Mouse (Mus musculus) hindbrain, embryonic 13.5 days (tissue): ENCODE measurements at regions not wholly inside any gene's neighbourhood (a gene's known extent, or its start where the extent isn't known, plus 50 kb on each side); places are given as distances from the start of the nearest gene placed in this dataset.

Experiments used
- ATAC-seq: fragments of 200-750 bp; cut with Nextera tagmentation; 2 replicates; pipeline ENCODE4 v1.8.0; 2017; ENCODE audit warnings: moderate TSS enrichment; ENCODE audit not compliant: low FRiP score
- H3K27ac ChIP-seq: fragments of 300-500 bp; sonication (generic); 2 replicates; pipeline ENCODE4 v1.5.1; 2015; ENCODE audit warnings: inconsistent platforms, mild to moderate bottlenecking, moderate library complexity
- H3K27me3 ChIP-seq: fragments of 300-500 bp; sonication (generic); 2 replicates; pipeline ENCODE4 v1.6.1; 2015; ENCODE audit warnings: mild to moderate bottlenecking, inconsistent platforms
- H3K36me3 ChIP-seq: fragments of 300-500 bp; sonication (generic); 2 replicates; pipeline ENCODE4 v1.6.1; 2015; ENCODE audit warnings: mild to moderate bottlenecking, inconsistent platforms
- H3K4me1 ChIP-seq: fragments of 300-500 bp; sonication (generic); replicated peaks from 2 replicates; pipeline ENCODE4 v1.6.1; 2015; ENCODE audit warnings: inconsistent platforms
- H3K4me2 ChIP-seq: fragments of 300-500 bp; sonication (generic); 2 replicates; pipeline ENCODE4 v1.6.1; 2015; ENCODE audit warnings: inconsistent platforms, mild to moderate bottlenecking, moderate library complexity
- H3K4me3 ChIP-seq: fragments of 300-500 bp; sonication (generic); 2 replicates; pipeline ENCODE4 v1.5.1; 2015; ENCODE audit warnings: mild to moderate bottlenecking, inconsistent platforms
- H3K9ac ChIP-seq: fragments of 300-500 bp; sonication (generic); 2 replicates; pipeline ENCODE4 v1.6.1; 2015; ENCODE audit warnings: mild to moderate bottlenecking, inconsistent platforms
- H3K9me3 ChIP-seq: fragments of 300-500 bp; sonication (generic); 2 replicates; pipeline ENCODE4 v1.6.1; 2016; ENCODE audit warnings: inconsistent platforms
- WGBS: fragments of 180-500 bp; shearing (Covaris S2); methylation state at CpG from one replicate; pipeline ENCODE4 v1.1.7; 2015; 5-methylcytosine and 5-hydroxymethylcytosine counted together

DNA sequence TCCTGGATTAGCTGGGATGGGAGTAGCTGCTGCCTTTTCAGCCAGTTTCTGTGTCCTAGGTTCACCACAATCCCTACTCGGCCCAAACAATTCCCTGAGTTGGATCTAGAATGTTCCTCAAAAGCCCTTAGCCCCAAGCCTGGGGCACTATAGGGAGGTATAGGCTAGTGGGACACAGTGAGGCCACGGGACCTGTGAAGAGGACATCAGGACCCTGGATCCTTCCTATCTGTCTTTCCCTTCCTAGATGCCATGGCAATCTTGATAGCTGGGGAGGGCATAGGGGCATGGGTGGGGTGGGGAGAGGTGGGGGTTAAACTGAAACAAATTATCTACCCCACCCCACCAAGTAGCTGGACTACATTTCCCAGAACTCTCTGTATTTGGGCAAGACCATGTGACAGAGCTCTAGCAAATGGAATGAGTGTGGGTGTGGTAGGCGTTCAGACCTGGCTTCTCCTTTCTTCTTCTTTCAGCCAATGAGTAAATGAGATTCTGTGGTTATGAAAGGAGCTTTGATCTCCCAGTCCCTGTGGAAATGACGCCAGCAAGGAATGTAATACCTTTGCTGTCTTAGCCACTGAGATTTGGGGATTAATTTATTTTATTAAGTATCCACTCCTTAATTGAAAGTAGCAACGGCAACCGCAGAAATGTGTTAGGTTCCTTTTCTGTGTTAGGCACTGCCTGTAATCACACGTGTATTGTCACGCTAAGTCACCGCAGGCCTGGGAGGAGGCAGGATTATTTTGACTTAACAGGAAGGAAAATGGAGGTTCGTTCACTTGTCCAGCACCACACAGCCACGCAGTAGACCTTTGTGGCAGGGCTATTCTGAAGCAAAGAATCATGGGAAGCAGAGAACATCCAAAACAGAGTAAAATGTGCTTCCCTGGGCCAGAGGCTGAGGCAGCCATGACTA, 246.6 kb downstream of the Cbln1 start:
- no peak overlapping the region for H3K9ac ChIP-seq
- H3K9me3 ChIP-seq, result no peaks in the 10 kb centered on the region
- ATAC-seq, result peak; percentile 66
- no peak overlapping the region for H3K4me2 ChIP-seq
- peaks cover 22% of the 10 kb centered on the region for H3K27me3 ChIP-seq
- H3K36me3 ChIP-seq, result no peaks in the 10 kb centered on the region
- H3K27ac ChIP-seq, result peak overlapping the region; percentile 48
- H3K4me1 ChIP-seq, result peaks cover 14% of the 10 kb centered on the region
- no peak overlapping the region for H3K4me3 ChIP-seq
- WGBS, result 68% methylated on average over 11 of the region's 11 CpGs

DNA sequence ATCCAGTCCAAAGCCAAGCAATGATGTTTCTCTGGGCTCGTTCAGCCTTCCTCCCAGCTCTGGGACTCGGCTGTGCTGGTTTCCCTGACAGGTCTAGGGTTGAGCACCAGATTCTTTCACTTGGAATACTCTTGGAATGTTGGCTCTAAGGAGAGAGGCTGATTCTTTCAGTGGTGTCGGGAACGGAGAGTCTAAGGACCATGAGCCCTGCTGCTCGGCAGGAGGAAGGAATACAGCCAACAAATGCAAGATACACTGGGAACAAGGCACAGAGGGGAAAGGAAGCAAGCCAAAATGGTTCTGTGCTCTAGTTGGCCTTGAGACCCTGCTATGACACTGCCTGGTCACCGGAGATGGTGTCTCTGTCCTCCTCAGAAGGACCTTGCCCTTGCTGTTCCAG, 251.8 kb downstream of the Cbln1 start:
- Histone ChIP-seq H3K9ac (no peak overlapping the region), H3K27me3 (peaks cover 24% of the 10 kb centered on the region), H3K27ac (no peak overlapping the region), H3K36me3 (no peaks in the 10 kb centered on the region), H3K9me3 (no peaks in the 10 kb centered on the region), H3K4me1 (peaks cover 23% of the 10 kb centered on the region), H3K4me2 (no peak overlapping the region), H3K4me3 (no peak overlapping the region)
- ATAC-seq, result no peak
- WGBS, result 85% methylated on average over 6 of the region's 6 CpGs

DNA sequence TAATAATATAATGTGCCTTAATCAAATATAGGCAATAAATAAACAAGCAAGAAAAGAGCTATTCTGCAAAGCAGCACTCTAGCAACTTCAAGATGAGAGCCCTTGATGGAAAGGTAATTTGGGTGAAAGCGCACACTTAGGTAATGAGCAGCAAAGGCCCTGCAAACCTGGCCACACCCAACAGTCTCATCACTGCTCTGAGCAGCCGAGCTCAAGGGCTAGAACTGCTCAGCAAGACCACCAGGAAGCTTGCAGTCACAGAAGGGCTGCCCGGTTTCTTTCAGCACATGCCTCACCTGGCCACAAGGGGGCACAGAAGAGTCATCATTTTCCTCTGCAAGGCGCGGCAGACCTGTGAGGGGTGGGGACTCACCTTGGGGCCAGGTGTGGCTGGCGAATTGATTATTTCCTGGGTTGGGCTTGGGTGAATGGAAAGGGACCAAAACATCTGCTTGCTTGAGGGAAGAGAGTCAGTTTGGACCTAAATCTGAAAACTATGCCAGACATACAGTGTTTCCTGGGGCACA, 253.4 kb downstream of the Cbln1 start:
- ATAC-seq, result no peak

DNA sequence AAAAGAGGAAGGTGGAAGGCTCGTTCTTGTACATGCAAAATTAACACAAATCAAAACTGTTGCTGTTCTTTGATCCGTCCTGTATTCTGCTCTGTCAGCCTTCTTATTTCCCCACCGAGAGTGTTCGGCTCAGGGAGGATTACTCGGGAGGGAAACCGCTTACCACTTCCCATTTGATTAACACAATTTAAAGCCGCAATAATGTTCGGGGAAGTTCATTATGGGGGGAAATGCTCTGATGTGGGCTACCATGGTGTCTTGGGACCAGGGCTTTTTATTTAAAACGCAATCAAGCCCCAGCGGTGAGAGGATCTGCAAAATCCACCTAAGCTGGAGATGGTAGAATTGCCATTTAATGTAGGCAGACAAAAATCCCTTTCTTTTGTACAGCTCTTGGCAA, 257.4 kb downstream of the Cbln1 start:
- WGBS, result 63% methylated on average over 10 of the region's 10 CpGs
- Histone ChIP-seq H3K27ac (0 out of 2 replicates have a peak overlapping the region, but pooled peaks have one; percentile 30), H3K4me3 (no peak overlapping the region), H3K4me1 (peaks cover 33% of the 10 kb centered on the region), H3K27me3 (peaks cover 20% of the 10 kb centered on the region; the same call in 1 of the 2 replicates), H3K9ac (no peak overlapping the region), H3K4me2 (no peak overlapping the region), H3K9me3 (no peaks in the 10 kb centered on the region), H3K36me3 (no peaks in the 10 kb centered on the region)
- no peak for ATAC-seq

More for the DNA sequence above, 253.4 kb downstream of the Cbln1 start:
- Histone ChIP-seq H3K27ac (no peak overlapping the region), H3K4me2 (no peak overlapping the region), H3K4me3 (no peak overlapping the region), H3K4me1 (peaks cover 33% of the 10 kb centered on the region), H3K9me3 (no peaks in the 10 kb centered on the region), H3K9ac (no peak overlapping the region), H3K36me3 (no peaks in the 10 kb centered on the region), H3K27me3 (peaks cover 27% of the 10 kb centered on the region)
- WGBS, result 14% methylated on average over 6 of the region's 6 CpGs

DNA sequence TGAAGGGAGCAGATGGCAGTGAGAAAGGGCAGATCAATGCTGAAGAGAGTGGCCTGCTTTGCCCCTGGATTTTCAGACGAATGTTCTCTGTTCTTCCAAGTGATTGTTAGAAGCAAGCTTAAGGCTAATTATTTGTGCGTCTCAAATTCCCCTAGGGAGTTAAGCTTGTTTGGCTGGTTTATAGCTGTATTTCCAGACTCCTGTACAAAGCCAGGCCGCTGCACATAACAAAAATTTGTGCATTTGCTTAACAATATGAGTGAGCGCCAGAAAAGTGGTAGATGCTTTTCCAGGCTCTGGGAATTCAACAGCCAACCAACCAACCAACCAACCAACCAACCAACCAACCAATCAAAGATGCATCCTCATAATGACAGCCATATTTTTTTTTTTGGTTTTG, 261.9 kb downstream of the Cbln1 start:
- 57% methylated on average over 4 of the region's 4 CpGs for WGBS
- H3K27ac ChIP-seq, result no peak overlapping the region
- no peak overlapping the region for H3K4me3 ChIP-seq
- H3K9me3 ChIP-seq, result no peaks in the 10 kb centered on the region
- no peak overlapping the region for H3K4me2 ChIP-seq
- ATAC-seq, result no peak
- H3K36me3 ChIP-seq, result no peaks in the 10 kb centered on the region
- peaks cover 19% of the 10 kb centered on the region for H3K4me1 ChIP-seq
- no peak overlapping the region for H3K9ac ChIP-seq
- peaks cover 6% of the 10 kb centered on the region; the same call in 1 of the 2 replicates for H3K27me3 ChIP-seq

DNA sequence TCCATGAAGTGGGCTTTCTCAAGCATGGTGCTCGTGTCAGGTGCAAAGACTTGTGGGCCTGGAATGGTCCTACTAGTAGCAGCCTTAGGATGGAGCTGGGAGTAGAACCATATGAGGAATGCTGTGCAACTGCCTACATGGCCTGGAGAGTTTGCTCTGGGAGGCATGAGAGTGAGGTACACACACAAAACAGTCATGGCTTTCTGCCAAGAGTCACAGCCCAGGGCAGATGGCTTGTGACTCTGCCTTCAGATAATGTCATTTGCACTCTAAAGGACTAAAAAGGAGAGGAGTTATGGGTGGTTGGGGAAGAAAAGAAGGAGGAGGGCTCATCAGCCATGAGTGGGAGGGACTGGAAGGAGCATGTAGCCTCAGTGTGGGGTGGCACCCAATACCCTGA, 263.1 kb downstream of the Cbln1 start:
- Histone ChIP-seq H3K9ac (no peak overlapping the region), H3K9me3 (no peaks in the 10 kb centered on the region), H3K27ac (no peak overlapping the region), H3K27me3 (0 out of 2 replicates have a peak, but pooled peaks cover 3% of the 10 kb centered on the region), H3K36me3 (no peaks in the 10 kb centered on the region), H3K4me3 (no peak overlapping the region), H3K4me1 (0 out of 2 replicates have a peak, but pooled peaks cover 9% of the 10 kb centered on the region), H3K4me2 (no peak overlapping the region)
- no peak for ATAC-seq
- 75% methylated on average over 1 of the region's 1 CpGs for WGBS

DNA sequence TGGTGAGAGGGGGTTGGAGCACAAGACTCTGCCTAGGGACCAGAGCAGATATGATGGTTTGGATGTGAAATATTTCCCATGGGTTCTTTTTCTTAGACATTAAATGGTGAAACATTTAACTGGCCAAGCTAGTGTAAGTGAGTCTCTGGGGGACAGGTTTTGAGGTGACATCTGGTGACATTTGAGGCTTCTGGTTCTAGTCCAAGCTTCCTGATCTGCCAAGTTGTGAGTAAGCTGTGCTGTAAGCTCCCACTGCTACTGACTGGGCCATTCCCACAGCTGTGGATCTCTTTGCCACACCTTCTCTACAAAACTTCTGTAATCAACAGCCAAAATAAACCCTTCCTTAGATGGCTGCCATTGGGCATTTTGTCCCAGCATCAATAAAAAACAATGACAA, 264.4 kb downstream of the Cbln1 start:
- Histone ChIP-seq H3K27me3 (0 out of 2 replicates have a peak, but pooled peaks cover 3% of the 10 kb centered on the region), H3K9ac (no peak overlapping the region), H3K4me2 (no peak overlapping the region), H3K4me1 (0 out of 2 replicates have a peak, but pooled peaks cover 9% of the 10 kb centered on the region), H3K4me3 (no peak overlapping the region), H3K9me3 (no peaks in the 10 kb centered on the region), H3K27ac (no peak overlapping the region), H3K36me3 (no peaks in the 10 kb centered on the region)
- no peak for ATAC-seq

DNA sequence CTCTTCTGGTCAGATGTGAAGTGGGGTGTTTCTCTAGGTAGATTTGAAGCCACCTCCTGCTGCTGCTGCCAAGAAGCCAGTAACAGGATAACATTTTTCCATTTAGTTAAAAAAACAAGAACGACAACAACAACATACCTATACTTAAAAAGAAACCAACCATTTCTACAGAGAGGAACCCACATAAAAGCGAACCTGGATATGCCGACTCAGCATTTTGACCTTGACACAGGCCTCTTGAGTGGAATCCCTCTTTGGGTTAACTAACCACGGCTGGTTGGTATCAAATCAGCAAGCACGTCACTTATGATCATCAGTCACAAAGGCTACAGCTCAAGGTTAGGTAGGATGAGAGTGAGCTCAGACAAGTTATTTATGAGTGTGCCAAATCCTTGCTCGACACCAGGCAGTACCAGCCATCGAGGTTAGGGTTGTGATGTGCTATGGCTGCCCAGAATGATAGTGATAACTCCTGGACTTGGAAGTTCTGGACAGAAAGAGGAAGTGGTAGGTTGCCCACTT, 269.7 kb downstream of the Cbln1 start:
- H3K4me1 ChIP-seq, result peaks cover 23% of the 10 kb centered on the region
- H3K4me3 ChIP-seq, result no peak overlapping the region
- no peaks in the 10 kb centered on the region for H3K36me3 ChIP-seq
- ATAC-seq, result no peak
- H3K4me2 ChIP-seq, result no peak overlapping the region
- no peak overlapping the region for H3K9ac ChIP-seq
- 90% methylated on average over 7 of the region's 7 CpGs for WGBS
- no peaks in the 10 kb centered on the region for H3K9me3 ChIP-seq
- H3K27me3 ChIP-seq, result 0 out of 2 replicates have a peak, but pooled peaks cover 3% of the 10 kb centered on the region
- no peak overlapping the region for H3K27ac ChIP-seq

DNA sequence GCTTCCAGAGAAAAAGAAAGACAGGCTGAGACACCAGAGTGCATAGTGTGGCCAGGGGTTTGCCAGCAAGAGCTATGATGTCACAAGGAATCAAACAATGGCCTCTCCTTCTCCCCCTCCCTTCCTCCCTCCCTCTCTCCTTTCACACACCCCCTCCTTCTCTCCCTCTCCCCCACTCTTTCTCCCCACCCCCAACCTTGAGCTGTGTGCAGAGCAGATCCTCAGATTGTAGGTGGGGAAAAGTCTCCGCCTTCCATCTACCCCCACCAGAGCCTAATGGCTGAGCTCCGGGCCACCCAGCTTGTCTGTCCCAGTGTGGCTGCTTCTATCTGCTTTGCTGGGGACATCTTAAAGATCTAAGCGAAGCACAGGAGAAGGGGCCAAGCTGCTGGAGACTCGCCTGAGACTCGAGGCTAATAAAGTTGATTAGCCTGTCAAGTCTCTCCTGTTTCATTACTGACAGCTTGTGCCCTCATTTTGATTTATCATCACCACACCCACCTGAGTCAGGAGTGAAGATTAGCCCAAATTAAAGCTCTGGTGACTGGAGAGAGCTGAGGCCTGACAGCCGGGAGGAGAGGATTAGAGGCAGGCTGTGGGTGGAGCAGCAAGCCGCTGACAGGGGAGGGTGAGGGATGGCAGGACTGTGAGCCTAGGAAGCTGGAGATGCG, 272.8 kb downstream of the Cbln1 start:
- Histone ChIP-seq H3K4me2 (peak overlapping the region; percentile 32), H3K36me3 (no peaks in the 10 kb centered on the region), H3K9me3 (no peaks in the 10 kb centered on the region), H3K4me3 (no peak overlapping the region), H3K27me3 (no peaks in the 10 kb centered on the region), H3K4me1 (peaks cover 23% of the 10 kb centered on the region), H3K27ac (peak overlapping the region; percentile 61), H3K9ac (no peak overlapping the region)
- ATAC-seq, result peak; percentile 64; the same call in 1 of the 2 replicates
- 2% methylated on average over 8 of the region's 8 CpGs for WGBS

DNA sequence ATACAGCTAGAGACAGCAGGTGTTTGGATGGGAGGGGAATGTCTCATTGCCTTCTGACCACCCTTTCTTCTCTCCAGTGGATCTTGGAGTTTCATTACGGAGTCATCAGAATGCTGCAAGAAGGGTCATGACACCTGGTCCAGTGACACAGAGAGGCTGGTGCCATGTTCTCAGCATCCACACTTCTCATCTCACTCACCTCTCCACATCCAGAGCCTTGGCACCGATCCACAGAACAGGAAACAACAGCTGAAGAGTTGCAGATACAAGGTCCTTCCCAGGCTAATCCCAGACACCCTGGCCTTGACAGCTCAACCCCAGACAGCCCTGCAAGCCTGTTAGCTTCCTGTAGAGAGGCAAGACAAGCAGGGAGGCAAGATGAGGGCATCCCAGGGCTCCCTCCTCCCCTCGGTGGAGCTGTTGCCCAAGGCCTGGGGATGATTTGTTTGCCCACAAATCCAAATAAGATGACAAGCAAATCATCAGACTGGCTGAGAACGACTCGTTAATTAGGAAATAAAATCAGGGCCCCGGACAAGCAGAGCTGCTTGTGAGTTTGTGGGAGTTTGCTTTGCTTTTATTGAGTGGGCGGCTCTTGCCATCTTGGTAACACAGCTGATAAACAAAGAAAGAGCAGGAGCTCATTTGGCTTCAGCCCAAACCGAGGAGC, 274.4 kb downstream of the Cbln1 start:
- Histone ChIP-seq H3K27ac (no peak overlapping the region), H3K4me1 (peaks cover 23% of the 10 kb centered on the region), H3K4me2 (no peak overlapping the region), H3K36me3 (no peaks in the 10 kb centered on the region), H3K27me3 (no peaks in the 10 kb centered on the region), H3K4me3 (no peak overlapping the region), H3K9me3 (no peaks in the 10 kb centered on the region), H3K9ac (no peak overlapping the region)
- WGBS, result 53% methylated on average over 8 of the region's 8 CpGs
- ATAC-seq, result no peak

DNA sequence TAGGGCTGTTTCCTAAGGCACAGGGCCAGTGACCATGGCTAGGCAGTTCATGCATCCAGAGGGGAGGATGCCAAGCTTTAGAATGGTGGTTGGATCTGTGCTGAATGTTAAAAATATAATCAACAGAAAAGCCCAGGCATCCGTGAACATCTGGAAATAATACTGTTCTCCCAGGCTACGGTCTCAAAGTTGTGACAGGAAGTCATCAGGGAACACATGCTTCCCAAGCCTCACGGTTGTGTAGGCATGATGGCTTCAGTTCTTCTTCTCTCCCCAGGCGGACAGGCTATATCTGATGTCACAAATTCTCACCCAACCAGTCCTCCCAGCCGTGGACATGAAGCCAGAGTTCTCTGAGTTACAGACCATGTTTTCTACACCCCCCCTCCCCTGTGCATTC, 275.4 kb downstream of the Cbln1 start:
- H3K4me2 ChIP-seq, result no peak overlapping the region
- no peaks in the 10 kb centered on the region for H3K36me3 ChIP-seq
- WGBS, result 76% methylated on average over 5 of the region's 5 CpGs
- no peaks in the 10 kb centered on the region for H3K27me3 ChIP-seq
- no peak for ATAC-seq
- H3K9ac ChIP-seq, result no peak overlapping the region
- H3K9me3 ChIP-seq, result no peaks in the 10 kb centered on the region
- no peak overlapping the region for H3K4me3 ChIP-seq
- H3K27ac ChIP-seq, result no peak overlapping the region
- peaks cover 23% of the 10 kb centered on the region for H3K4me1 ChIP-seq

DNA sequence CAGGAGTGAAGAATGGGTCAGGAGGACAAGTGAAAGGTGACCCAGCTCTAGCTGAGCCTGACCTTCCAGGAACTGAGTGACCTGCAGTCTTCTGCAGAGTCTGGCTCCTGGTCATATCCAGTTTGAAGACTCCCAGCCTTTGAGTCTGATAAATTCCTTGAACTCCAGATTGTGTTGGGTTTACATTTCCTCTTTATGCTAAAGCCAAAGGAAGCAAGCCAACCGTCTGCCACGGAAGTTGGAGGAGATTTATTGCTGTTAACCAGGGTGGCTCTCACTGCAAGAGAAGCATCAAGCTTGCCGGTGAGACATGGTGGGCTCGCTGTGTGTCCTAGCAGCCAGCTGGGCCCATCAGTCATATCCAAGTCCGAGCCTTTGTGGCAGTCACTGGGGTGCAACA, 276.4 kb downstream of the Cbln1 start:
- no peaks in the 10 kb centered on the region for H3K27me3 ChIP-seq
- H3K4me1 ChIP-seq, result peaks cover 23% of the 10 kb centered on the region
- H3K9me3 ChIP-seq, result no peaks in the 10 kb centered on the region
- no peak for ATAC-seq
- no peak overlapping the region for H3K4me2 ChIP-seq
- 79% methylated on average over 5 of the region's 5 CpGs for WGBS
- H3K9ac ChIP-seq, result no peak overlapping the region
- H3K36me3 ChIP-seq, result no peaks in the 10 kb centered on the region
- no peak overlapping the region for H3K27ac ChIP-seq
- no peak overlapping the region for H3K4me3 ChIP-seq
